Mouse (Mus musculus) limb, embryonic 12.5 days (tissue): ENCODE data around the gene Hba-x. TPM values are rescaled to one million over a fixed set of nuclear protein-coding genes. Genes with fewer than 3 reads are reported as not detected.

Experiments used
- ATAC-seq: fragments of 200-750 bp; cut with Nextera tagmentation; 2 replicates; pipeline ENCODE4 v1.8.0; 2017; ENCODE audit warnings: low read depth, moderate TSS enrichment; ENCODE audit not compliant: insufficient number of reproducible peaks, insufficient read depth, low FRiP score, low TSS enrichment
- H3K27ac ChIP-seq: fragments of 300-500 bp; sonication (generic); 2 replicates; pipeline ENCODE4 v1.5.1; 2016; ENCODE audit warnings: mild to moderate bottlenecking, moderate library complexity
- H3K27me3 ChIP-seq: fragments of 300-500 bp; sonication (generic); 2 replicates; pipeline ENCODE4 v1.6.1; 2016; ENCODE audit warnings: mild to moderate bottlenecking, moderate library complexity
- H3K36me3 ChIP-seq: fragments of 300-500 bp; sonication (generic); 2 replicates; pipeline ENCODE4 v1.6.1; 2016; ENCODE audit warnings: mild to moderate bottlenecking, moderate library complexity
- H3K4me1 ChIP-seq: fragments of 300-500 bp; sonication (generic); replicated peaks from 2 replicates; pipeline ENCODE4 v1.6.1; 2016
- H3K4me2 ChIP-seq: fragments of 300-500 bp; sonication (generic); 2 replicates; pipeline ENCODE4 v1.6.1; 2016; ENCODE audit warnings: mild to moderate bottlenecking, moderate library complexity
- H3K4me3 ChIP-seq: fragments of 300-500 bp; sonication (generic); replicated peaks from 2 replicates; pipeline ENCODE4 v1.5.1; 2016; ENCODE audit warnings: mild to moderate bottlenecking
- H3K9ac ChIP-seq: fragments of 300-500 bp; sonication (generic); replicated peaks from 2 replicates; pipeline ENCODE4 v1.6.1; 2016; ENCODE audit warnings: mild to moderate bottlenecking, moderate library complexity
- H3K9me3 ChIP-seq: fragments of 300-500 bp; sonication (generic); 2 replicates; pipeline ENCODE4 v1.6.1; 2016; ENCODE audit warnings: mild to moderate bottlenecking, moderate library complexity
- WGBS: fragments of 180-500 bp; shearing (Covaris S2); methylation state at CpG from one replicate; pipeline ENCODE4 v1.1.7; 2016; 5-methylcytosine and 5-hydroxymethylcytosine counted together
- polyA plus RNA-seq: library from polyadenylated mRNA; unstranded; fragments of >200 nt; fragmentation: Nextera tagmentation; extraction: Ambion mirVana; gene quantifications from 2 replicates; pipeline ENCODE4 v1.2.1, GENCODE M21; 2016

Hba-x gene
- polyA plus RNA-seq, 1 experiment from 2014 or later: 1,526 TPM

DNA sequence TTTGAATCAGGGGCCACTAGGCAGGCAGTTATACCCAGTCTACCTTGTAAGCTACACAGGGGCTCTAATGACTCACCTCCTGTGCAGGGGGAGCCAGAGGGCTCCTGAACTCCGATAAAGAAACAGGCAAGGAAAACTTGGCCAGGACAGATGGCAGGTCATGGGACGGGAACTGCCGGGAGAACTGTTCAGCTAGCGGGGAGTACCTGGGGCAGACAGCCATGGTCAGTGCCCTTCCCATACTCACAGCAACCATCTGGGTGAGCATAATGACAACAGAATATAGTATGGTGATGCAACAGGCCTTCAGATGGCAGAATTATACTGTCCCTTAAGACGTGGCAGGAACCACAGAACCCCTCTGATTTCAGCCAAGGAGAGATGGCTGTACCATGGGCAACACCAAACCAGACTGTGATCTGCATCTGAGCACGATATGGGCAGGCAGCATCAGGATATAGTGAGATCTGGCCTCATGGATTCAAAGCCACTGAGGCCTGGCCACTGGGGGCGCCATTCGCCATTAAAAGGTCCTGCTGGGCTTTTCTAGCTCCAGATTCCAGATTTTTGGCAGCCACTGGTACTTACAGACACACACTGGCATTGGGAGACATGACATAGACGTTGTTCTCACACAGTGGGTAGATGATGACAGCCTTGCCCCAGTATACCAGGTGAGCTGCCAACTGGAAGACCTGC lies 39.3 kb upstream of the Hba-x start:
- no peaks in the 10 kb centered on the region for H3K27me3 ChIP-seq
- no peak overlapping the region for H3K4me3 ChIP-seq
- no peak overlapping the region; the same call in 1 of the 2 replicates for H3K27ac ChIP-seq
- no peak for ATAC-seq
- 59% methylated on average over 9 of the region's 9 CpGs for WGBS
- H3K36me3 ChIP-seq: peaks cover 82% of the 10 kb centered on the region
- no peak overlapping the region for H3K9ac ChIP-seq
- no peaks in the 10 kb centered on the region for H3K9me3 ChIP-seq
- no peaks in the 10 kb centered on the region for H3K4me1 ChIP-seq
- no peak overlapping the region for H3K4me2 ChIP-seq

GRCm38 (mm10) chr11:32237411-32237795 lies 38.8 kb upstream of the Hba-x start:
- peaks cover 80% of the 10 kb centered on the region for H3K36me3 ChIP-seq
- H3K9ac ChIP-seq: no peak overlapping the region
- no peak overlapping the region; the same call in 1 of the 2 replicates for H3K27ac ChIP-seq
- H3K4me1 ChIP-seq: no peaks in the 10 kb centered on the region
- H3K4me3 ChIP-seq: no peak overlapping the region
- H3K27me3 ChIP-seq: no peaks in the 10 kb centered on the region
- WGBS: 96% methylated on average over 3 of the region's 3 CpGs
- H3K9me3 ChIP-seq: no peaks in the 10 kb centered on the region
- H3K4me2 ChIP-seq: no peak overlapping the region
- no peak for ATAC-seq

DNA sequence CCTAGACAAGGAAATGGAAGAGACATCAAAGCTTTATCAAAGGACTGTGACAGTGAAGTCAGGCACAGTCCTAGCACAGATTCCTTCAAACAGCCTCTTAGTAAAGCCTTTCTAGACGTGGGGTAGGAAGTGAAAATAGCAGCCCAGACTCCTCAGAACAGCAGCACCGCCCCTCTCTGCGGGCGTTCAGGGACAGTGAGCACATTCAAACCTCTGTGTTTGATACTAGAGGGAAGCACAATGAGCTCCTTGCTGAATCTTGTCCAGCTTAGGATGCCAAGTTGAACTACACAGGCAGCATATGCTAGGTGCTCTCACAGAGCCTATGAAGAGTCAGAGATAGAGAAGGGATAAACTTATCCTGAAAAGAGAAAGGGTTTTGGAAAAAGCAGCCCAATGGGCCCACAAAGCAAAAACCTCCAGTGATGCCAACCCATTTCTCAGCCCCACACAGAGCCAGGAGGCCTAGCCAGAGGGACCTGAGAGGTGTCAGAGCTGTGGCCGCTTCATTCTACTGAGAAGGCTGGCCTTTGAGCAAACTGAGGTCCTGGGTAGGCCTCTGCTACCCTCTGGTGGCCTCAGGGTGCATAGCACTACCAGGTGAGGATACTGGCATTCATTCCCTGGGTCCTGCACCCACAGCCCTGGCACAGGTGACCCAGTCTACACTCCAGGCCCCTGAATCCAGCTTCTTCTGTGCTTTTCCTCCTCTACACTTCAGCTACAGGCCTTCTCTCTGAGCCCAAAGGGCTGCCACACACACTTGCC lies 37.9 kb upstream of the Hba-x start:
- WGBS: 65% methylated on average over 5 of the region's 5 CpGs
- no peaks in the 10 kb centered on the region for H3K4me1 ChIP-seq
- no peak overlapping the region for H3K9ac ChIP-seq
- no peaks in the 10 kb centered on the region for H3K27me3 ChIP-seq
- no peak overlapping the region for H3K4me3 ChIP-seq
- peaks cover 71% of the 10 kb centered on the region for H3K36me3 ChIP-seq
- ATAC-seq: no peak
- H3K4me2 ChIP-seq: no peak overlapping the region
- H3K9me3 ChIP-seq: no peaks in the 10 kb centered on the region
- H3K27ac ChIP-seq: no peak overlapping the region

- Histone ChIP-seq H3K4me3 (no peak overlapping the region), H3K27me3 (no peaks in the 10 kb centered on the region), H3K4me2 (no peak overlapping the region), H3K27ac (no peak overlapping the region), H3K4me1 (no peaks in the 10 kb centered on the region), H3K9ac (no peak overlapping the region), H3K9me3 (no peaks in the 10 kb centered on the region), H3K36me3 (peaks cover 66% of the 10 kb centered on the region)
- ATAC-seq: no peak
Observed at GRCm38 (mm10) chr11:32241391-32241790, 34.8 kb upstream of the Hba-x start.

GRCm38 (mm10) chr11:32242209-32242608 lies 34.0 kb upstream of the Hba-x start:
- Histone ChIP-seq H3K27ac (no peak overlapping the region), H3K36me3 (peaks cover 69% of the 10 kb centered on the region), H3K4me2 (no peak overlapping the region), H3K9me3 (no peaks in the 10 kb centered on the region), H3K4me3 (no peak overlapping the region), H3K27me3 (no peaks in the 10 kb centered on the region), H3K9ac (no peak overlapping the region), H3K4me1 (no peaks in the 10 kb centered on the region)
- 89% methylated on average over 3 of the region's 3 CpGs for WGBS
- ATAC-seq: no peak

- H3K27ac ChIP-seq: no peak overlapping the region
Observed at GRCm38 (mm10) chr11:32243205-32243955, 32.8 kb upstream of the Hba-x start.

GRCm38 (mm10) chr11:32244064-32244463 lies 32.1 kb upstream of the Hba-x start:
- Histone ChIP-seq H3K27ac (no peak overlapping the region), H3K36me3 (peaks cover 71% of the 10 kb centered on the region), H3K27me3 (no peaks in the 10 kb centered on the region), H3K9ac (no peak overlapping the region), H3K4me3 (no peak overlapping the region), H3K4me2 (no peak overlapping the region), H3K9me3 (no peaks in the 10 kb centered on the region), H3K4me1 (no peaks in the 10 kb centered on the region)
- 93% methylated on average over 3 of the region's 3 CpGs for WGBS
- no peak for ATAC-seq

More at GRCm38 (mm10) chr11:32243205-32243955, 32.8 kb upstream of the Hba-x start:
- Histone ChIP-seq H3K4me3 (no peak overlapping the region), H3K9me3 (no peaks in the 10 kb centered on the region), H3K4me1 (no peaks in the 10 kb centered on the region), H3K9ac (no peak overlapping the region), H3K4me2 (no peak overlapping the region), H3K27me3 (no peaks in the 10 kb centered on the region), H3K36me3 (peaks cover 71% of the 10 kb centered on the region)
- WGBS: 74% methylated on average over 7 of the region's 7 CpGs
- no peak for ATAC-seq

GRCm38 (mm10) chr11:32244617-32245016 lies 31.6 kb upstream of the Hba-x start:
- peaks cover 72% of the 10 kb centered on the region for H3K36me3 ChIP-seq
- 91% methylated on average over 1 of the region's 1 CpGs for WGBS
- H3K4me3 ChIP-seq: no peak overlapping the region
- H3K9ac ChIP-seq: no peak overlapping the region
- no peaks in the 10 kb centered on the region for H3K9me3 ChIP-seq
- no peak overlapping the region for H3K4me2 ChIP-seq
- H3K27me3 ChIP-seq: no peaks in the 10 kb centered on the region
- no peak overlapping the region for H3K27ac ChIP-seq
- no peaks in the 10 kb centered on the region for H3K4me1 ChIP-seq
- ATAC-seq: no peak

- no peaks in the 10 kb centered on the region for H3K9me3 ChIP-seq
- WGBS: 87% methylated on average over 6 of the region's 6 CpGs
- H3K27me3 ChIP-seq: no peaks in the 10 kb centered on the region
- H3K9ac ChIP-seq: no peak overlapping the region
- no peak overlapping the region for H3K4me3 ChIP-seq
- no peak overlapping the region for H3K27ac ChIP-seq
- no peaks in the 10 kb centered on the region for H3K4me1 ChIP-seq
- H3K4me2 ChIP-seq: no peak overlapping the region
- no peak for ATAC-seq
- peaks cover 72% of the 10 kb centered on the region for H3K36me3 ChIP-seq
Observed at GRCm38 (mm10) chr11:32245614-32246013, 30.6 kb upstream of the Hba-x start.

- H3K4me1 ChIP-seq: no peaks in the 10 kb centered on the region
- ATAC-seq: no peak
- H3K4me2 ChIP-seq: no peak overlapping the region
- no peak overlapping the region for H3K4me3 ChIP-seq
- H3K27me3 ChIP-seq: no peaks in the 10 kb centered on the region
- H3K9me3 ChIP-seq: no peaks in the 10 kb centered on the region
- H3K9ac ChIP-seq: no peak overlapping the region
- no peak overlapping the region for H3K27ac ChIP-seq
- peaks cover 74% of the 10 kb centered on the region for H3K36me3 ChIP-seq
Observed at GRCm38 (mm10) chr11:32247068-32247467, 29.1 kb upstream of the Hba-x start.

GRCm38 (mm10) chr11:32248350-32248749 lies 27.9 kb upstream of the Hba-x start:
- no peak overlapping the region for H3K4me2 ChIP-seq
- no peaks in the 10 kb centered on the region for H3K27me3 ChIP-seq
- H3K4me3 ChIP-seq: no peak overlapping the region
- H3K9ac ChIP-seq: no peak overlapping the region
- no peaks in the 10 kb centered on the region for H3K4me1 ChIP-seq
- no peak overlapping the region for H3K27ac ChIP-seq
- ATAC-seq: no peak
- H3K36me3 ChIP-seq: peaks cover 84% of the 10 kb centered on the region
- WGBS: 88% methylated on average over 3 of the region's 3 CpGs
- no peaks in the 10 kb centered on the region for H3K9me3 ChIP-seq
